Mouse (Mus musculus): Measurements from ENCODE around the gene Susd2.
A peak's percentile ranks its signal among the peaks of the same experiment; 100 is the strongest.

The Susd2 gene

GRCm38 (mm10) chr10:75651381-75652068, 7.7 kb upstream of the Susd2 start:
- no peak for DNase-seq

GRCm38 (mm10) chr10:75650306-75650902, 6.6 kb upstream of the Susd2 start:
- DNase-seq, result no peak

- DNase-seq, result no peak
Measured at GRCm38 (mm10) chr10:75649406-75649995, 5.7 kb upstream of the Susd2 start.

- no peak for DNase-seq
Measured at GRCm38 (mm10) chr10:75649001-75649400, 5.2 kb upstream of the Susd2 start.

- no peak for DNase-seq
Measured at GRCm38 (mm10) chr10:75648091-75648490, 4.3 kb upstream of the Susd2 start.

GRCm38 (mm10) chr10:75647362-75647761, 3.6 kb upstream of the Susd2 start:
- no peak for DNase-seq

GRCm38 (mm10) chr10:75646406-75646805, 2.6 kb upstream of the Susd2 start:
- no peak for DNase-seq

GRCm38 (mm10) chr10:75645616-75646015, 1.8 kb upstream of the Susd2 start:
- DNase-seq, result no peak

GRCm38 (mm10) chr10:75642891-75643290, 917 bp downstream of the Susd2 start:
- no peak for DNase-seq

- no peak for DNase-seq
Measured at GRCm38 (mm10) chr10:75642436-75642835, 1.4 kb downstream of the Susd2 start.

- no peak for DNase-seq
Measured at GRCm38 (mm10) chr10:75641721-75642222, 2.0 kb downstream of the Susd2 start.

GRCm38 (mm10) chr10:75637711-75638110, 6.1 kb downstream of the Susd2 start:
- DNase-seq, result no peak

- DNase-seq, result no peak
Measured at GRCm38 (mm10) chr10:75636084-75636786, 7.6 kb downstream of the Susd2 start.

GRCm38 (mm10) chr10:75635693-75636055, 8.1 kb downstream of the Susd2 start:
- DNase-seq, result peak; percentile 84

- no peak for DNase-seq
Measured at GRCm38 (mm10) chr10:75635019-75635692, 8.7 kb downstream of the Susd2 start.

GRCm38 (mm10) chr10:75634610-75635009, 9.2 kb downstream of the Susd2 start:
- DNase-seq, result no peak

- no peak for DNase-seq
Measured at GRCm38 (mm10) chr10:75633576-75634139, 10.2 kb downstream of the Susd2 start.

- no peak for DNase-seq
Measured at GRCm38 (mm10) chr10:75633048-75633447, 10.8 kb downstream of the Susd2 start.

- no peak for DNase-seq
Measured at GRCm38 (mm10) chr10:75632633-75633032, 11.2 kb downstream of the Susd2 start.

GRCm38 (mm10) chr10:75627490-75627889, 16.3 kb downstream of the Susd2 start:
- no peak for DNase-seq

- DNase-seq, result no peak
Measured at GRCm38 (mm10) chr10:75626991-75627390, 16.8 kb downstream of the Susd2 start.

- no peak for DNase-seq
Measured at GRCm38 (mm10) chr10:75625920-75626319, 17.9 kb downstream of the Susd2 start.

- no peak for DNase-seq
Measured at GRCm38 (mm10) chr10:75620818-75621217, 23.0 kb downstream of the Susd2 start.
